Mouse (Mus musculus) limb, embryonic 10.5 days (tissue): ENCODE data around the gene Robo2. TPM values are rescaled to one million over a fixed set of nuclear protein-coding genes. Genes with fewer than 3 reads are reported as not detected.
A peak's percentile ranks its signal among the peaks of the same experiment; 100 is the strongest.

Experiments
- DNase-seq: peaks from one replicate; pipeline ENCODE4 v3.0.0-alpha.2; 2017; ENCODE audit warnings: low spot score
- H3K27ac ChIP-seq: fragments of 300-500 bp; sonication (generic); 2 replicates; pipeline ENCODE4 v1.5.1; 2016; ENCODE audit warnings: mild to moderate bottlenecking
- H3K27me3 ChIP-seq: fragments of 300-500 bp; sonication (generic); 2 replicates; pipeline ENCODE4 v1.6.1; 2016; ENCODE audit warnings: low read depth, mild to moderate bottlenecking; ENCODE audit not compliant: poor library complexity, severe bottlenecking
- H3K36me3 ChIP-seq: fragments of 300-500 bp; sonication (generic); 2 replicates; pipeline ENCODE4 v1.6.1; 2016; ENCODE audit warnings: mild to moderate bottlenecking, moderate library complexity
- H3K4me1 ChIP-seq: fragments of 300-500 bp; sonication (generic); 2 replicates; pipeline ENCODE4 v1.6.1; 2016
- H3K4me3 ChIP-seq: fragments of 300-500 bp; sonication (generic); 2 replicates; pipeline ENCODE4 v1.5.1; 2016; ENCODE audit warnings: mild to moderate bottlenecking, moderate library complexity
- H3K9me3 ChIP-seq: fragments of 300-500 bp; sonication (generic); replicated peaks from 2 replicates; pipeline ENCODE4 v1.6.1; 2016; ENCODE audit warnings: mild to moderate bottlenecking
- WGBS: fragments of 180-500 bp; shearing (Covaris S2); methylation state at CpG from one replicate; pipeline ENCODE4 v1.1.7; 2016; 5-methylcytosine and 5-hydroxymethylcytosine counted together
- polyA plus RNA-seq: library from polyadenylated mRNA; unstranded; fragments of >200 nt; fragmentation: Nextera tagmentation; extraction: Ambion mirVana; gene quantifications from 2 replicates; pipeline ENCODE4 v1.2.1, GENCODE M21; 2016

The Robo2 gene
- polyA plus RNA-seq, 1 experiment from 2014 or later = 84.8 TPM

GRCm38 (mm10) chr16:74408566-74408965 lies 3.1 kb downstream of the Robo2 start:
- H3K36me3 ChIP-seq = peaks cover 2% of the 10 kb centered on the region; the same call in 1 of the 2 replicates
- H3K27ac ChIP-seq = no peak overlapping the region
- no peaks in the 10 kb centered on the region for H3K9me3 ChIP-seq
- 66% methylated on average over 1 of the region's 1 CpGs for WGBS
- peaks cover 26% of the 10 kb centered on the region for H3K4me1 ChIP-seq
- no peak for DNase-seq
- H3K4me3 ChIP-seq = peak overlapping the region; percentile 73
- no peaks in the 10 kb centered on the region for H3K27me3 ChIP-seq

- H3K4me3 ChIP-seq = no peak overlapping the region
- H3K27me3 ChIP-seq = no peaks in the 10 kb centered on the region
- no peak overlapping the region for H3K27ac ChIP-seq
- no peak for DNase-seq
- peaks cover 18% of the 10 kb centered on the region for H3K4me1 ChIP-seq
- WGBS = 81% methylated on average over 2 of the region's 2 CpGs
- H3K9me3 ChIP-seq = no peaks in the 10 kb centered on the region
- H3K36me3 ChIP-seq = peaks cover 9% of the 10 kb centered on the region
Observed at GRCm38 (mm10) chr16:74397291-74397690, 14.3 kb downstream of the Robo2 start.

- Histone ChIP-seq H3K9me3 (no peaks in the 10 kb centered on the region), H3K27ac (no peak overlapping the region), H3K4me3 (no peak overlapping the region), H3K4me1 (peaks cover 18% of the 10 kb centered on the region), H3K27me3 (no peaks in the 10 kb centered on the region), H3K36me3 (peaks cover 9% of the 10 kb centered on the region)
- 90% methylated on average over 2 of the region's 2 CpGs for WGBS
- DNase-seq = no peak
Observed at GRCm38 (mm10) chr16:74395678-74396077, 15.9 kb downstream of the Robo2 start.

GRCm38 (mm10) chr16:74379458-74379857 lies 32.2 kb downstream of the Robo2 start:
- WGBS = 39% methylated on average over 2 of the region's 2 CpGs
- DNase-seq = no peak
- H3K9me3 ChIP-seq = no peaks in the 10 kb centered on the region
- no peak overlapping the region for H3K4me3 ChIP-seq
- H3K4me1 ChIP-seq = peaks cover 6% of the 10 kb centered on the region
- H3K36me3 ChIP-seq = no peaks in the 10 kb centered on the region
- H3K27ac ChIP-seq = no peak overlapping the region
- H3K27me3 ChIP-seq = no peaks in the 10 kb centered on the region

GRCm38 (mm10) chr16:74375342-74375940 lies 36.2 kb downstream of the Robo2 start:
- Histone ChIP-seq H3K4me1 (peaks cover 8% of the 10 kb centered on the region), H3K27me3 (no peaks in the 10 kb centered on the region), H3K36me3 (no peaks in the 10 kb centered on the region), H3K9me3 (no peaks in the 10 kb centered on the region), H3K4me3 (no peak overlapping the region), H3K27ac (no peak overlapping the region)
- no peak for DNase-seq
- 86% methylated on average over 12 of the region's 12 CpGs for WGBS

- peaks cover 8% of the 10 kb centered on the region for H3K4me1 ChIP-seq
- no peaks in the 10 kb centered on the region for H3K36me3 ChIP-seq
- no peak overlapping the region for H3K4me3 ChIP-seq
- H3K27ac ChIP-seq = no peak overlapping the region
- 89% methylated on average over 5 of the region's 5 CpGs for WGBS
- DNase-seq = no peak
- no peaks in the 10 kb centered on the region for H3K27me3 ChIP-seq
- no peaks in the 10 kb centered on the region for H3K9me3 ChIP-seq
Observed at GRCm38 (mm10) chr16:74374540-74374939, 37.1 kb downstream of the Robo2 start.

- DNase-seq = no peak
- WGBS = 71% methylated on average over 3 of the region's 3 CpGs
- Histone ChIP-seq H3K4me1 (peaks cover 8% of the 10 kb centered on the region), H3K36me3 (no peaks in the 10 kb centered on the region), H3K27ac (no peak overlapping the region), H3K27me3 (no peaks in the 10 kb centered on the region), H3K9me3 (no peaks in the 10 kb centered on the region), H3K4me3 (no peak overlapping the region)
Observed at GRCm38 (mm10) chr16:74373407-74373806, 38.2 kb downstream of the Robo2 start.

- Histone ChIP-seq H3K4me3 (no peak overlapping the region), H3K36me3 (no peaks in the 10 kb centered on the region), H3K4me1 (peaks cover 8% of the 10 kb centered on the region), H3K9me3 (no peaks in the 10 kb centered on the region), H3K27me3 (no peaks in the 10 kb centered on the region), H3K27ac (no peak overlapping the region)
- no peak for DNase-seq
- WGBS = 90% methylated on average over 1 of the region's 1 CpGs
Observed at GRCm38 (mm10) chr16:74372876-74373275, 38.7 kb downstream of the Robo2 start.

- WGBS = 58% methylated on average over 6 of the region's 6 CpGs
- Histone ChIP-seq H3K4me1 (peaks cover 11% of the 10 kb centered on the region), H3K27me3 (no peaks in the 10 kb centered on the region), H3K27ac (no peak overlapping the region), H3K4me3 (no peak overlapping the region), H3K9me3 (no peaks in the 10 kb centered on the region), H3K36me3 (peaks cover 15% of the 10 kb centered on the region)
- DNase-seq = peak; percentile 33
Observed at GRCm38 (mm10) chr16:74348437-74348836, 63.2 kb downstream of the Robo2 start.

- H3K27ac ChIP-seq = no peak overlapping the region
- no peaks in the 10 kb centered on the region for H3K36me3 ChIP-seq
- no peaks in the 10 kb centered on the region for H3K4me1 ChIP-seq
- 62% methylated on average over 9 of the region's 9 CpGs for WGBS
- H3K27me3 ChIP-seq = no peaks in the 10 kb centered on the region
- H3K9me3 ChIP-seq = no peaks in the 10 kb centered on the region
- no peak overlapping the region for H3K4me3 ChIP-seq
- DNase-seq = no peak
Observed at GRCm38 (mm10) chr16:74338969-74339630, 72.5 kb downstream of the Robo2 start.

- Histone ChIP-seq H3K4me1 (peaks cover 2% of the 10 kb centered on the region), H3K27me3 (no peaks in the 10 kb centered on the region), H3K27ac (no peak overlapping the region), H3K4me3 (no peak overlapping the region), H3K36me3 (peaks cover 2% of the 10 kb centered on the region; the same call in 1 of the 2 replicates), H3K9me3 (no peaks in the 10 kb centered on the region)
- no peak for DNase-seq
- WGBS = 81% methylated on average over 9 of the region's 9 CpGs
Observed at GRCm38 (mm10) chr16:74321666-74322371, 89.8 kb downstream of the Robo2 start.

GRCm38 (mm10) chr16:74316150-74316549 lies 95.5 kb downstream of the Robo2 start:
- WGBS = 72% methylated on average over 7 of the region's 7 CpGs
- Histone ChIP-seq H3K9me3 (no peaks in the 10 kb centered on the region), H3K4me1 (peaks cover 9% of the 10 kb centered on the region), H3K27ac (no peak overlapping the region), H3K4me3 (no peak overlapping the region), H3K36me3 (peaks cover 2% of the 10 kb centered on the region; the same call in 1 of the 2 replicates), H3K27me3 (no peaks in the 10 kb centered on the region)
- no peak for DNase-seq

GRCm38 (mm10) chr16:74313222-74313621 lies 98.4 kb downstream of the Robo2 start:
- WGBS = 67% methylated on average over 4 of the region's 4 CpGs
- DNase-seq = no peak

More at GRCm38 (mm10) chr16:74313222-74313621, 98.4 kb downstream of the Robo2 start:
- Histone ChIP-seq H3K4me1 (peaks cover 9% of the 10 kb centered on the region), H3K27me3 (no peaks in the 10 kb centered on the region), H3K9me3 (no peaks in the 10 kb centered on the region), H3K4me3 (no peak overlapping the region), H3K27ac (no peak overlapping the region), H3K36me3 (no peaks in the 10 kb centered on the region)
